In the genomic region with DNA sequence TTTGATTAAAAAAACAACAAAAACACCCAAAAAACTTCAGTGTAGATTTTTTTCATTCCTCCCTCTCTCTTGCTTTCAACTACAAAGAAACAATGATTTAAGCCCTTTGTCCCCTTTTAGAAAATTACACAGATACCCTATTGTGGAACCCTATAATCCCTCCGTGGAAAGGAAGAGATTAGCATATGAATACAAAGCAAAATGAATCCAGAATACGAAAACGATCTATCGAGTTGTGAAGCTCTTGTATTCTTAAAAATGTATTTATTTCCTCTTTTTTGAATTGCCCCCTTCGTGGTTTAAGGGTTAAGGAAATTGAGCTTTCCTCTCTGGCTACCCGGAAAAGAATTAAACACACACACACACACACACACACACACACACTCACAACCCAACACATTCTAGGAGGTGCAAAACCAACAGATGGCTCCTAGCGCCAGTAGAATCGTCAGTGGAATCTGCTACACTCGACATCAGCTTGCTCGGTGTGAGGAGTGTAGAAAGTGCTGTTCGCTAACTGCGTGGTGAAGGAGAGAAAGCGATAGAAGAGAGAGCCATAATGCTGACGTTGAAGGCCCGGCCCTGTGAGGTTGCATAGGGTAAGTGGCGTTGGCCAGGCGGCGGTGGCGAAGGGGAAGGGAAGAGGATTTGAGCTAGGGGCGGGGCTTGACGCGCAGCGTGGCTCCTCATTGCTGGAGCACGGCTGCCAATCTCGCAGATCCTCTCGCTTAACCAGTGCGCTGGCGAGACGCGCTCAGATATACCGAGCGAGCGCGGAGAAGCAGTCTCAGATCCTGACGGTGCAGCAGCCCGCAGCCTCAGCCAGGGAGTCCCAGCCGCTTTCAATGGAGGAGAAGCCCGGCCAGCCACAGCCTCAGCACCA, we compare ENCODE assay signal across 7 mouse cellular contexts. TPM values are rescaled to one million over a fixed set of nuclear protein-coding genes. Genes with fewer than 3 reads are reported as not detected.
A peak's percentile ranks its signal among the peaks of the same experiment; 100 is the strongest.
DNase-seq lines count a peak whose midpoint lies in the region; ATAC-seq lines count a peak whose summit lies in the region.

A gene (plus strand): TSS at position 773 of the 883 bp plus-strand sequence.

- peak; percentile 100 for DNase-seq in adrenal gland, adult 2 months
- peak; percentile 96 for DNase-seq in embryo, embryonic 11.5 days (ENCODE audit: low read depth, low spot score)
- peak; percentile 99 for DNase-seq in gastrocnemius, postnatal 36 days
- peak; percentile 100 for DNase-seq in left cerebral cortex, postnatal 25 days (ENCODE audit: low spot score in 2 of 2)
- peak; percentile 99 for DNase-seq in midbrain, embryonic 10.5 days (ENCODE audit: low spot score)
- DNase-seq in right cerebral cortex, postnatal 4 days, result peak; percentile 97

- intact Hi-C loops in gastrocnemius, postnatal 36 days (cut with DNase I), result no loop called here
- intact Hi-C loops in left cerebral cortex, postnatal 25 days (cut with DNase I), result loop anchor here (5.0 kb wide), 1 partner anchor 168 kb away; a partner anchor contains a TSS

- peak within 1 kb of the TSS; percentile 62 for H3K4me2 ChIP-seq in intestine, embryonic 15.5 days (replicated peaks)

- H3K4me1 ChIP-seq in intestine, embryonic 15.5 days (replicated peaks), result 0 out of 2 replicates have a peak, but pooled peaks cover 5% of the 10 kb centered on the region
- H3K4me1 ChIP-seq in midbrain, embryonic 10.5 days, result peaks cover 21% of the 10 kb centered on the region

- no peaks in the 10 kb centered on the region for H3K9me3 ChIP-seq in intestine, embryonic 15.5 days
- no peaks in the 10 kb centered on the region for H3K9me3 ChIP-seq in midbrain, embryonic 10.5 days (replicated peaks)

- WGBS in intestine, embryonic 15.5 days, result under 1% methylated on average over 37 of the region's 38 CpGs
- under 1% methylated on average over 38 of the region's 38 CpGs for WGBS in midbrain, embryonic 10.5 days

- peak within 1 kb of the TSS; percentile 99 for H3K9ac ChIP-seq in intestine, embryonic 15.5 days

- peak within 1 kb of the TSS; percentile 99 for H3K27ac ChIP-seq in intestine, embryonic 15.5 days
- peak within 1 kb of the TSS; percentile 98 for H3K27ac ChIP-seq in midbrain, embryonic 10.5 days (replicated peaks)

- no peaks in the 10 kb centered on the region for H3K36me3 ChIP-seq in intestine, embryonic 15.5 days
- H3K36me3 ChIP-seq in midbrain, embryonic 10.5 days, result peaks cover 19% of the 10 kb centered on the region

- peak within 1 kb of the TSS; percentile 99 for H3K4me3 ChIP-seq in intestine, embryonic 15.5 days (replicated peaks)
- peak within 1 kb of the TSS; percentile 84 for H3K4me3 ChIP-seq in midbrain, embryonic 10.5 days

- H3K27me3 ChIP-seq in intestine, embryonic 15.5 days (replicated peaks), result no peaks in the 10 kb centered on the region
- H3K27me3 ChIP-seq in midbrain, embryonic 10.5 days (ENCODE audit: low read depth, poor library complexity, severe bottlenecking), result peaks cover 16% of the 10 kb centered on the region; the same call in 1 of the 2 replicates

- ATAC-seq in intestine, embryonic 15.5 days, result peak; percentile 98

RNA-seq across cellular contexts. Expression of the gene that starts here (rescaled TPM):
- total RNA-seq in adrenal gland, adult 2 months (2021), result 100 to 1,000 TPM in 1 of 2 experiments, 10 to 100 TPM in 1; 63.7 to 111 TPM
- 21.9 and 25.4 TPM in 2 replicates for polyA plus RNA-seq in adrenal gland, adult 2 months (2012; rRNA removed)
- total RNA-seq in gastrocnemius, postnatal 36 days (2021), result 10 to 100 TPM; 31.2 to 35.4 TPM
- polyA plus RNA-seq in intestine, embryonic 15.5 days (2015; fragmentation: Nextera tagmentation; extraction: Ambion mirVana), result 4.6 and 4.8 TPM in 2 replicates
- total RNA-seq in left cerebral cortex, postnatal 25 days (2021), result 10 to 100 TPM; 71.6 to 72.4 TPM
- polyA plus RNA-seq in midbrain, embryonic 10.5 days (2016; fragmentation: Nextera tagmentation; extraction: Ambion mirVana), result 3.2 and 3.3 TPM in 2 replicates

Comparison
In these comparisons a context has a peak if more than half of its experiments do, and no peak if none do; other contexts are left out.
1. Peak in every context shown above with its lines: DNase-seq, ATAC-seq, H3K4me3 ChIP-seq and H3K27ac ChIP-seq.